Mouse (Mus musculus): ENCODE results near the gene Akap13. TPM values are rescaled to one million over a fixed set of nuclear protein-coding genes. Genes with fewer than 3 reads are reported as not detected.

The Akap13 gene
- total and polyA plus RNA-seq, 3 experiments: 16.8 to 72.0 (median 64.1) TPM

DNA sequence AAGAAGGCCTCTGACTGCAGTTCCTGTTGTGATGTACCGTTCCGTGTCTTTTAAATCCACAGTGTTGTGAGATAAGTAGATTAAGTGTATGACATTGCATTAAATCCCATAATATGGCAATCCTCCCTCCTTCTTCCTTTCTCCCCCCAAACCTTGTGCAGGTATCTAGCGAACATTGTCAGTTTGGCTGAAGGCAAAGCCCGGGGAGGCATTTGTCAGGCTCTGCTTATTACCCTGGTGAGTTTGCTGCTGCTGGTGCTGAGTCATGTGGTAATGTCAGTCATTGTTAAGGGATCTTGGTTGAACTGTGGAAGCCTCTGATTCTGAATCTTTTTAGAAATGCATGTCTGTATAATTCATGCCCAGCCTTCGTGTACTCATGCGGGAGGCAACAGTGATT lies 60.1 kb downstream of the Akap13 start:
- Histone ChIP-seq H3K27me3 (ENCODE audit: control insufficient read depth, insufficient read depth, low read length) (no peaks in the 10 kb centered on the region), H3K79me2 (replicated peaks; ENCODE audit: control insufficient read depth, insufficient read depth, low read length) (peaks cover 9% of the 10 kb centered on the region), H3K4me1 (ENCODE audit: control insufficient read depth, insufficient read depth, low read length) (peaks cover 16% of the 10 kb centered on the region), H3K9ac (ENCODE audit: low read depth, low read length) (no peak overlapping the region), H3K27ac (no peak overlapping the region), H3K36me3 (ENCODE audit: control insufficient read depth, insufficient read depth, low read length) (peaks cover 9% of the 10 kb centered on the region), H3K4me3 (no peak overlapping the region)
- 83% methylated on average over 6 of the region's 6 CpGs for WGBS
- TF ChIP-seq CTCF (IDR thresholded peaks at IDR 0.05) (no peak), POLR2A (IDR thresholded peaks at IDR 0.05; ENCODE audit: insufficient read depth, low read depth, low read length) (no peak), EP300 (IDR thresholded peaks at IDR 0.05; ENCODE audit: insufficient read depth, low read depth, low read length) (no peak)
- intact Hi-C loops (cut with DNase I): no loop called here
- no peak for DNase-seq

DNA sequence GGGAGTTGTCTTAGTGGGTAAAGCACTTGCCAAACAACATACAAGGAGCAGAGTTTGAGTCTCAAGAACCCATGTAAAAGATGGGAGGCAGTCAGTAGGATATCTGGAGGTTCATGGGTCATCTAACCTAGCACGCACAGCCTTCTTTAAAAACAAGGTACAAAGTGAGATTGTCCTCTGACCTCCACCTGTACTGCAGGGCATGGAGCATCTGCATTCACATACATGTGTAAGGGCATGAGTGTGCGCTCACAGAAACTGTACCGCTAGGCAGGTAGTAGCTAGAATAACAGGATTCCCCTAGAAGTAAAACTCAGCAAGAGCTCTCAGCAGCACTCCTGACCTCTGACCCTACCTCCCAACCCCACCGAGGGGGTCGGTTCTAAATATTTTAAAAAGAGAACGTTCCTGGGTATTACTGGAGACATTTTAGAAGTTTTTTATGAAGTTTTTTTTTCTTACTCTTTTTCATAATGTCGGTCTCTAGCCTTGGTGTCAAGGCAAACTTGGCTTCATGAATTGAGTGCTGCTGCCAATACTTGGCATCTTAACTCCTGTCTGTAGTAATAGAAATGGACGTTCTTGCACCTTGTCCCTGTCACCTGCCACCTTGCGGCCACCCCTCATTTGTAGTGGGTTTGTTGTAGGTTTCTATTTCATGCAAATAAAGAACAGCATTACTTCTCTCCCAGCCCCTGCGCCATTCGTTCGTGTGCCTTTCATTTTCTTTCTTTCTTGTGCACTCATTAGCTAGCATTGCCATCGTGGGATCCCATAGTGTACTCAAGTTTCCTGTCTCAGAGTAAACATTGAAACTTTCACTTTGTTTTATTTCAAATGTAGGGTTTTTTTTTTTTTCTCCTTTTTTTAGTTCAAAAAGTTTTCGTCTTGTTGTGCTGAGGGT lies 61.6 kb downstream of the Akap13 start:
- Histone ChIP-seq H3K27ac (no peak overlapping the region), H3K9ac (ENCODE audit: low read depth, low read length) (no peak overlapping the region), H3K27me3 (ENCODE audit: control insufficient read depth, insufficient read depth, low read length) (no peaks in the 10 kb centered on the region), H3K4me1 (ENCODE audit: control insufficient read depth, insufficient read depth, low read length) (peaks cover 17% of the 10 kb centered on the region), H3K79me2 (replicated peaks; ENCODE audit: control insufficient read depth, insufficient read depth, low read length) (peaks cover 8% of the 10 kb centered on the region), H3K36me3 (ENCODE audit: control insufficient read depth, insufficient read depth, low read length) (peaks cover 9% of the 10 kb centered on the region), H3K4me3 (no peak overlapping the region)
- WGBS: 81% methylated on average over 14 of the region's 14 CpGs
- DNase-seq: no peak
- intact Hi-C loops (cut with DNase I): no loop called here
- no peak for TF ChIP-seq EP300 (IDR thresholded peaks at IDR 0.05; ENCODE audit: insufficient read depth, low read depth, low read length)
- no peak for TF ChIP-seq POLR2A (IDR thresholded peaks at IDR 0.05; ENCODE audit: insufficient read depth, low read depth, low read length)
- TF ChIP-seq CTCF (IDR thresholded peaks at IDR 0.05): no peak

DNA sequence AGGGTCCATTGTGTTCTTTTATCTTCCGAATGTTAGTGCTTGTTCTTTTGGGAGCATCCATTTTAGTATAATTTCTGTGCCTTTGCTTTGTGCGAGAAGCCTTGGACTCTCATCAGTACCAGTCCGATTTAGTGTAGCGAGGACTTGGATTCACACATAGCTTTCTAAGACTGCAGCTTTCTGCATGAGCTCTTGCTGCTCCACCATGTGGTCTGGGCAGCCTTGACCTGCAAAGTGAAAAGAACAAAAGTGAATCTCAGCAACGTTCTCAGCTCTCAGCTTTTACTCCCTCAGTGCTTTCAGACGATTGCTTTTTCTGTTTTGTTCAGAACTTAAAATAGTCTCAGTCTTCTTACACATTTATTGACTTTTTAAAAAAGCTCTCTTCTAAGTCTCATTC lies 65.2 kb downstream of the Akap13 start:
- no peak overlapping the region for H3K9ac ChIP-seq (ENCODE audit: low read depth, low read length)
- peaks cover 15% of the 10 kb centered on the region for H3K36me3 ChIP-seq (ENCODE audit: control insufficient read depth, insufficient read depth, low read length)
- TF ChIP-seq POLR2A (IDR thresholded peaks at IDR 0.05; ENCODE audit: insufficient read depth, low read depth, low read length): no peak
- TF ChIP-seq EP300 (IDR thresholded peaks at IDR 0.05; ENCODE audit: insufficient read depth, low read depth, low read length): no peak
- peak; percentile 45 for TF ChIP-seq CTCF (IDR thresholded peaks at IDR 0.05)
- DNase-seq: no peak
- H3K79me2 ChIP-seq (replicated peaks; ENCODE audit: control insufficient read depth, insufficient read depth, low read length): peaks cover 6% of the 10 kb centered on the region
- intact Hi-C loops (cut with DNase I): no loop called here
- no peak overlapping the region for H3K4me3 ChIP-seq
- no peak overlapping the region for H3K27ac ChIP-seq
- no peaks in the 10 kb centered on the region for H3K27me3 ChIP-seq (ENCODE audit: control insufficient read depth, insufficient read depth, low read length)
- peaks cover 17% of the 10 kb centered on the region for H3K4me1 ChIP-seq (ENCODE audit: control insufficient read depth, insufficient read depth, low read length)
- 58% methylated on average over 6 of the region's 6 CpGs for WGBS

DNA sequence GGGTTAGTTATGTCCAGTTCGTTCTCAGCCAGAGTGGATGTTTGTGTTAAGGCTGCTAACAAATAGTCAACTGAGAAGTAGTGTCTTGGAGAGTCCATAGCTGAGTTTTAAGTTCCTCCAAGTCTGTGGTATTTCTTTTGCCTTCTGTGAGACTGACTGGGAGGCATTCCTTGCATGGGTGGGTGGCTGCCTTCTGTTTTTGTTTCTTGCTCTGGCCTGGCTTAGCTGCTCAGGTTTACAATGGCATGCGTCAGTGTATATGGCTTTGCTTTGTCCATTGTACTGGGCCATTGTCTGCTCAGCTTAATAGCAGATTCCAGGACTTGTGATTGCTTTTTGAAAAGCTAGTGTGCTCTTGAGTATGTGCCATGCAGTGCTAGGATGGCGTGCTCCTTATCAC lies 65.9 kb downstream of the Akap13 start:
- peaks cover 16% of the 10 kb centered on the region for H3K4me1 ChIP-seq (ENCODE audit: control insufficient read depth, insufficient read depth, low read length)

DNA sequence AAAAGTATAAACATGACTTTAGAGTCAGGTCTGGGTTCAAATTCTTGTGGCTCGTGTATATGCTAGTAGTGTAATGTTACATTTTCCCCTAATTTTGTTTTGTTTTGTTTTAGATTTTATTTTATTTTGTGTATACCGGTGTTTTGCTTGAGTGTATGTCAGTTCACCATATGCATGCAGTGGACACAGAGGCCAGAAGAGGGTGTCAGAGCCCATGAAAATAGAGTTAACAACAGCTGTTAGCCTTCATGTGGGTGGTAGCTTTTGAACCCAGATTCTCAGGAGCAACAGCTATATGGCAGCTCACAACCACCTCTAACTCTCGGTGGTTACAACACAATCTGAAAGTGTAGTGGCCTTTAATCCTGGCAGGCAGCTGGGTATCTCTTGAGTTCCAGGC lies 66.9 kb downstream of the Akap13 start:
- Histone ChIP-seq H3K79me2 (replicated peaks; ENCODE audit: control insufficient read depth, insufficient read depth, low read length) (peaks cover 4% of the 10 kb centered on the region), H3K36me3 (ENCODE audit: control insufficient read depth, insufficient read depth, low read length) (peaks cover 19% of the 10 kb centered on the region), H3K27me3 (ENCODE audit: control insufficient read depth, insufficient read depth, low read length) (no peaks in the 10 kb centered on the region), H3K4me1 (ENCODE audit: control insufficient read depth, insufficient read depth, low read length) (peaks cover 14% of the 10 kb centered on the region), H3K4me3 (no peak overlapping the region), H3K9ac (ENCODE audit: low read depth, low read length) (no peak overlapping the region), H3K27ac (peak overlapping the region; percentile 40)
- DNase-seq: no peak
- intact Hi-C loops (cut with DNase I): no loop called here
- WGBS: 84% methylated on average over 3 of the region's 3 CpGs
- no peak for TF ChIP-seq POLR2A (IDR thresholded peaks at IDR 0.05; ENCODE audit: insufficient read depth, low read depth, low read length)
- peak; percentile 64 for TF ChIP-seq CTCF (IDR thresholded peaks at IDR 0.05)
- no peak for TF ChIP-seq EP300 (IDR thresholded peaks at IDR 0.05; ENCODE audit: insufficient read depth, low read depth, low read length)

More for the DNA sequence above, 65.9 kb downstream of the Akap13 start:
- Histone ChIP-seq H3K4me3 (no peak overlapping the region), H3K9ac (ENCODE audit: low read depth, low read length) (no peak overlapping the region), H3K27me3 (ENCODE audit: control insufficient read depth, insufficient read depth, low read length) (no peaks in the 10 kb centered on the region), H3K79me2 (replicated peaks; ENCODE audit: control insufficient read depth, insufficient read depth, low read length) (peaks cover 6% of the 10 kb centered on the region), H3K36me3 (ENCODE audit: control insufficient read depth, insufficient read depth, low read length) (peaks cover 19% of the 10 kb centered on the region), H3K27ac (peak overlapping the region; percentile 5; the same call in 1 of the 2 replicates)
- no peak for TF ChIP-seq POLR2A (IDR thresholded peaks at IDR 0.05; ENCODE audit: insufficient read depth, low read depth, low read length)
- TF ChIP-seq EP300 (IDR thresholded peaks at IDR 0.05; ENCODE audit: insufficient read depth, low read depth, low read length): no peak
- TF ChIP-seq CTCF (IDR thresholded peaks at IDR 0.05): no peak
- no peak for DNase-seq
- intact Hi-C loops (cut with DNase I): no loop called here
- 57% methylated on average over 3 of the region's 3 CpGs for WGBS

All from heart, adult 2 months (tissue).